Mouse (Mus musculus): ENCODE measurements around the gene Doc2g.

Doc2g gene

DNA sequence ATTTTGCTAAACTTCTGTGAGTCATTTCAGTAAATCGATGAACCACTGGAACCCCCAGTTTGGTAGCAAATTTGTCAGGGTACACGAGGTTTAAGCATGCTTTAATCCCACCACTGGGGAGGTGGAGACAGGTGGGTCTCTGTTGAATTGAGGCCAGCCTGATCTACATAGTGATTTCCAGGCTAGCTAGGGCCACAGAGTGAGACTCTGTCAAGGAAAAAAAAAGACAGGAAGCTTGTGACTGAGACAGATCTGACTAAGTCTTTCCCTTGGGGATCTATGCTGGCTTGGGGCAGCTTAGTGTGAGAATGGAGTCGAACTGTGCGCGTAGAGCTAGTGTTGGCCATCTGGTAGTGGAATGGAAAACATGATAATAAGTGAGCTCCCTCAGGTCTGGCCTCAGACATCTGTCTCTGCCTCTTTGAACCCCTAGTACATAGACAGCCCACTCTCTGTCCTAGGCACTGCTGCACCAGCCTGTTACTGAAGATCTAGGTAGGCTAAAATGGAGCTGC lies 49.5 kb downstream of the Doc2g start:
- DNase-seq (ENCODE audit: low spot score in 2 of 2): no peak

DNA sequence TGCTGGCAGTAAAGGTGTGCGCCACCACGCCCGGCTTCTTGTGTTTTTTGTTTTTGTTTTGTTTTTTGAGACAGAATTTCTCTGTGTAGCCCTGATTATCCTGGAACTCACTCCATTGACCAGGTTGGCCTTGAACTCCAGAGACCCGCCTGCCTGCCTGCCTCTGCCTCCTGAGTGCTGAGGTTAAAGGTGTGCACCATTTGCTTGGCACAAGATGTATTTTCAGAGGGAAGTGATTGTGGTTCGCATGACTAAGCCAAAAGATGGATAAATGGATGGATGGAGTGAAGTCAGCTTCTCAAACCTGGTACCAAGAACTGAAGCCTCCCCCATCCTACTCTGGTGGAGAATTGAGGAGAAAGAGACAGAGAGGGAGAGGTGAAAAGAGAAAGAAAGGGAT lies 51.5 kb downstream of the Doc2g start:
- DNase-seq (ENCODE audit: low spot score in 2 of 2): no peak

DNA sequence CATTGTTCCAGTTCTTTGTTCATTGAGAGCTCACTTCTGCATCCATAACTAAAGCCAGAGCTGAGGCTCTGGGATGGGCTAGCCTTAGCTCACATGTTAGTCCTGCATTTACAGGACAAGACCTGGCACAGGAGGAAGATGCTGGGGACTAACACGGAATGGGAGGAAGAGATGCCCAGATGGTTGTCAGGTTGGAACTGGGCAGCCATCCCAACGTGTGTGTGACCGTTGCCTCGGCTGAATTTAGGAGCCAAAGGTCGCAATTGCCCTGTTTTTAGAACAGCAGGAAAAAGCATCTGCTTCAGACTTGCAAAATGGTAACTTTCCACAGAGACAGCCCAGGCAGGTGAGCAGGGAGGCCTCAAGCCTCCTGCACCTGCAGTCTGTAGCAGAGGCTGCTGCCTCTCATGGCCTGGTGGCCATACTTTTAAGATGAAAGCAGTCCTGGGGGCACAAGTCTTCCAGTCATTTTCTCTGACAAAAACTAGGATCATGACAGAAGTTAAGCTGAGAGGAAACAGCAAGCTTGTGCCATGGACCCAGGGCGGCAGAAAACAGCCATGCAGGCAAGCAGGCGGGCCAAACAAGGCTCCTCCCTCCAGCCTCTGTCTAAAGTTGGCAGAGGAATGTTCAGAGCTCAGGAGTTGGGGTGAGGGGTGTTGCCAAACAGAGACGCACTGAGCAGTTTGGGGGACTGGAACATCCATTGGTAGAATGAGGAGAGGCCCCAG lies 52.3 kb downstream of the Doc2g start:
- no peak for DNase-seq (ENCODE audit: low spot score in 2 of 2)

DNA sequence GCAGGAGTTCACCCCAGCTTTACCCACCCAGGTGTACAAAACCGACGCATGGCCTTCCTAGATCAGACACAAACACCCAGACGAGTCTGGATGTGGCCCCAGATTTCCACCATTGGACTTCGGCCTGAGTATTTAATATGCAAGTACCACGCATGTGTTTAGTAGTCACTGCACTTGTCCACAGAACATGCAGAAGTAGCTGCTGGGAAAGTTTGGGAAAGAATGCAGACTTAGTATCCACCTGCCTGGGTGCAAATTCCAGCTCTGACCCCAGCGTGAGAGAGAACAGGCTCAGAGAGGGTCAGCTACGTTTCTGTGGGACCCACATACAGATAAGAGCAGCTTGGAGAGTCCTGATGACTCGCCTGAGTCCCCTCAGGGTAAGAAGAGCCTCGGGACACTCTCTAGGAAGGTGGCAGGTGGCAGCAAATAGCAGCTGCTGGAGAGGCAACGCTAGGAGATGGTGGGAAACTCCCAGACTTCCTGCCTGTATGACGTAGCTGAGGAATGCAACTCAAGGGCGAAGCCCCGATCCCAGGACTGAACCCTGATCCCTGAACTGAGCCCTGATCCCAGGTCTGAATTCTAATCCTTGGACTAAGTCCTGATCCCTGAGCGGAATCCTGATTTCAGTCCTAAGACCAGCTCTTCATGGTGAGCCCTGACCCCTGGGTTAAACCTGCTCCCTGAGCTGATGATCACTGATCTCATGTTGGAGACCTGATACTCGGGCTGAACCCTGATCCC lies 53.0 kb downstream of the Doc2g start:
- DNase-seq (ENCODE audit: low spot score in 2 of 2): no peak
